Mouse (Mus musculus) thymus, postnatal 10 days (tissue): ENCODE measurements at regions not wholly inside any gene's neighbourhood (a gene's known extent, or its start where the extent isn't known, plus 50 kb on each side); places are given as distances from the start of the nearest gene placed in this dataset.

Experiments used
- DNase-seq, 2 experiments: peaks; one replicate each; pipeline ENCODE4 v3.0.0; 2021; ENCODE audit warnings: low spot score in 2 of 2

GRCm38 (mm10) chr6:123930951-123931350 lies 77.7 kb upstream of the Vmn2r25 start:
- DNase-seq = peak in 1 of 2 experiments; percentile 49

GRCm38 (mm10) chr6:123937930-123938329 lies 84.7 kb upstream of the Vmn2r25 start:
- no peak for DNase-seq

GRCm38 (mm10) chr6:123961321-123961720 lies 63.0 kb upstream of the Vmn2r26 start:
- DNase-seq = no peak

GRCm38 (mm10) chr6:123971180-123971579 lies 53.2 kb upstream of the Vmn2r26 start:
- DNase-seq = no peak
